Mouse (Mus musculus): ENCODE results near the gene Apc2.

DNA sequence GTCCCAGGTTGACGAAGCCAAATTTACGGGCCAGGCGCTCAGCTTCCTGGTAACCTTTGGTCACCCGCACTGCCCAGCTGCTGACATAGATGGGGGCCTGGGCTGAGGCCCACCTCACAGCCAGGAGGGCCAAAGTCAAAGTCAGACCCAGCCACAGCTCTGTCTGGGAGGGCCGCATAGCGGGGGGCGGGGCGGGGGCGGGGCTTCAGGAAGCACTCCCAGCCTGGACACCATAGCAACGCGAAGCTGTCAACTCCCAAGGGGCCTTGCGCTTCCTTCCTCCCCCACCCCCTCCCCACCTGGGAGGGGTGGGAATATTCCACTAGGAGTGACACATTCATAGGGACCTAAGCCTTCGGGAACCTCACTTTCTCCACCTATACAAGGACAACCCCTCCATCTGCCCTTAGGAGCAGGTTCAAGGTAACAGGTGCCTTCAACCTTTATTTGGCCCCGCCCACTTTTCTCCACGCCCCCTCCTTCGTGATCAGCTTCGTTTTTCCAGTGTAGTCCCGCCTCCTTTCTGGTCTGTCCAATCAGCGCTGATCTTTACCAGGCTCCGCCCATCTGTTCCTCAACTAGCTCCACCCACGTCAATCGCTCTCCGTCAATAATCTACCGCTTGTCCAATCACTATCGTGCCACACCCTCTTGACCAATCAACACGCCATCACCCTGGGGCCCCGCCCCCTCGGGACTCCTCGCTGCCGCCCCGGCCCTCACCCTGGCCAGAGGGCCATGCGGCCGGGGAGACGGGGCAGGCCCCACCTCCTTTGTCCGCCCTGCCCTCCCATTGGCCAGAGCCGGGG lies 33.7 kb downstream of the Apc2 start, which contains the start of the genes Pcsk4 and Reep6:
- TF ChIP-seq CTCF (conservative IDR thresholded peaks at IDR 0.05; ENCODE audit: low read length) (no peak), POU5F1 (IDR thresholded peaks at IDR 0.05; ENCODE audit: borderline replicate concordance, low read length) (no peak), NANOG (IDR thresholded peaks at IDR 0.05; ENCODE audit: borderline replicate concordance, low read length) (no peak)

All from E14TG2a.4 (cell line).